Mouse (Mus musculus) lung, embryonic 15.5 days (tissue): Measurements from ENCODE around the gene Stac. TPM values are rescaled to one million over a fixed set of nuclear protein-coding genes. Genes with fewer than 3 reads are reported as not detected.
A peak's percentile ranks its signal among the peaks of the same experiment; 100 is the strongest.

Experiments used
- ATAC-seq: fragments of 200-750 bp; cut with Nextera tagmentation; 2 replicates; pipeline ENCODE4 v1.8.0; 2017; ENCODE audit warnings: moderate number of reproducible peaks, borderline replicate concordance; ENCODE audit not compliant: low FRiP score, low TSS enrichment; ENCODE audit errors: extremely low read depth
- H3K27ac ChIP-seq: fragments of 300-500 bp; sonication (generic); 2 replicates; pipeline ENCODE4 v1.5.1; 2015; ENCODE audit warnings: moderate library complexity, mild to moderate bottlenecking, inconsistent platforms
- H3K27me3 ChIP-seq: fragments of 300-500 bp; sonication (generic); 2 replicates; pipeline ENCODE4 v1.6.1; 2015; ENCODE audit warnings: inconsistent platforms
- H3K36me3 ChIP-seq: fragments of 300-500 bp; sonication (generic); 2 replicates; pipeline ENCODE4 v1.6.1; 2015; ENCODE audit warnings: inconsistent platforms
- H3K4me1 ChIP-seq: fragments of 300-500 bp; sonication (generic); 2 replicates; pipeline ENCODE4 v1.6.1; 2015; ENCODE audit warnings: inconsistent platforms
- H3K4me2 ChIP-seq: fragments of 300-500 bp; sonication (generic); 2 replicates; pipeline ENCODE4 v1.6.1; 2015; ENCODE audit warnings: inconsistent platforms, mild to moderate bottlenecking, moderate library complexity
- H3K4me3 ChIP-seq: fragments of 300-500 bp; sonication (generic); 2 replicates; pipeline ENCODE4 v1.5.1; 2015; ENCODE audit warnings: mild to moderate bottlenecking, inconsistent platforms
- H3K9ac ChIP-seq: fragments of 300-500 bp; sonication (generic); 2 replicates; pipeline ENCODE4 v1.6.1; 2015; ENCODE audit warnings: inconsistent platforms
- H3K9me3 ChIP-seq: fragments of 300-500 bp; sonication (generic); 2 replicates; pipeline ENCODE4 v1.6.1; 2016; ENCODE audit warnings: inconsistent platforms
- WGBS: fragments of 180-500 bp; shearing (Covaris S2); methylation state at CpG from one replicate; pipeline ENCODE4 v1.1.7; 2015; 5-methylcytosine and 5-hydroxymethylcytosine counted together
- polyA plus RNA-seq: library from polyadenylated mRNA; unstranded; fragments of >200 nt; fragmentation: Nextera tagmentation; extraction: Ambion mirVana; gene quantifications from 2 replicates; pipeline ENCODE4 v1.2.1, GENCODE M21; 2015

Stac gene
- polyA plus RNA-seq, result 1.1 and 1.5 TPM in 2 replicates

DNA sequence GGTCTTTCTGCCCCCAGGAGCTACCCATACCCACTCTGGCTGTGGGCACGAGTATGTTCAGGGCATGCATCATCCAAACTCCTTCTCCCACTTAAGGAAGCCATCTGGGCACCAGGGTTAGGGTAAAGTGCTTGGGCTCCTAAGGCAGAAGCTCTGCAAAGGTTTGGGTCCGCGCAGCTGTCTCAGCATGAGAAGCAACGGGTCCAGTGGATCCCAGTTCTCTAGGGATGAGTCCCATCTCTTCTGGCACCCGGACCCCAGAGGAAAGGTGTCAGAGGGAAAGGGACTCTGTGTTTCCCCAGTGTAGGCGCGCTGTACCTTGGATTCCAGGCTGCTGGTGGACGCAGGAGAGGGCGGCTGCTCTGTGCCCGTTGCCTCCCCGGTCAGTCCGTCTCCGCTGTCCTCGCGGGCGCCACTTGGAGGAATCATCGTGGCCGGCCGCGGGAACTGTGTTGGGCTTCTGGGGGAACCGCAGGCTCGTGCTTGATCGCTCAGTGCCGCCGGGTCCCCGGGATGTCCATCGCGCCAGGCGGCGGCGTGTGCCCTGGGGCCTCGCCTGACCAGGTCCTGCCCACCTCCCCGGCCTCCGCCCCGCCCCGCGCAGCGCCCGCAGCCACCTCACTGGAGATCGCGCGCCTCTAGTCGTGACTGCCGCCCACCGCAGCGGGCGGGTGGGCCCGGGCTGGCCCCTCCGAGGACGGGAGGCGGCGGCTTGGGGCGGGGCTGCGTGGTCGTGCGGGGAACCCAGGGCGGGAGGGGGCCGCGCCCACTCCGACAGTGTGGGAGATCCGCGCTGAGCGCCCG lies at the start of gene Stac:
Gene Stac (minus strand): TSS at position 669 of the 804 bp plus-strand sequence.
- Histone ChIP-seq H3K27ac (no peak within 1 kb of the TSS), H3K9ac (0 out of 2 replicates have a peak within 1 kb of the TSS, but pooled peaks have one; percentile 7), H3K27me3 (peaks cover 35% of the 10 kb centered on the region), H3K36me3 (no peaks in the 10 kb centered on the region), H3K9me3 (no peaks in the 10 kb centered on the region), H3K4me3 (peak within 1 kb of the TSS; percentile 44), H3K4me2 (peak within 1 kb of the TSS; percentile 91), H3K4me1 (peaks cover 7% of the 10 kb centered on the region; the same call in 1 of the 2 replicates)
- 5% methylated on average over 37 of the region's 64 CpGs for WGBS
- peak; percentile 64; the same call in 1 of the 2 replicates for ATAC-seq

DNA sequence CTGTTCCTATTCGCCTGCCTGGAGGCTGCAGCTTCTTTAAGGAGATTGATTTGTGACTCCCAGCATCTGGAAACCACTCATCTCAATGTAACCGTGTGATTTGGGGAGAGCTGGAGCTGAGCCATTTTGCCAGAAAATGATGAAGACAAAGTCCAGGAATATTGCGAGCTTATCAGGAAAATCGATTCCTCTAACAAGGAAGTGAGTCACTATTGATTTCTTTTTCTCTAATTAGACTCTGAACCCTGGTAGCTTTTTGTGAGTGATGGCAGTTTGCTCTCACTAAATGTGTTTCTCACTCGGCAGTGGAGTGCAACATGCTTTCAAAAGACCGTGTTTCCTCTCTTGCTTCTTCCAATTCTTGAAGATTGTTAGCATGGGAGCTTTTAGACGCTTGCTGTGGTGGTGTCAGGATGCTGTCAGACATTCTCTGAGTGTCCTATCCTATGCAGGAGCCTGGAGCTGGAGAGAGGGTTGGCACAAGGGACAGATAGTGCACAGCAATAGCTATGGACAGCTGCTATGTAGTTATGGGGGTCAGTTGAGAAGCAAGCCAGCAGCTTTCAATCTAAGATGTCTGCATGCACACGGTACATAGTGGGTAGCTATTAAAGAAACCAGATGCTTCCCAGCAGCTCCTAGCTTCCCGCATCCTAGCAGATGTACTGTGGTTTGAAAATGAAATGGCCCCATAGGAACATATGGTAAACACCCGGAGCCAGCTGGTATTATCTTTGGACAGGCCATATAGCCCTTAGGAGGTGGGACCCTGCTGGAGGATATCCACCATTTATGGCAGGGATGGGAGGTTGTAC lies 49.5 kb upstream of the Stac start:
- no peak overlapping the region for H3K9ac ChIP-seq
- H3K36me3 ChIP-seq, result no peaks in the 10 kb centered on the region
- WGBS, result 61% methylated on average over 10 of the region's 10 CpGs
- H3K27ac ChIP-seq, result no peak overlapping the region
- no peaks in the 10 kb centered on the region for H3K9me3 ChIP-seq
- ATAC-seq, result no peak
- H3K4me2 ChIP-seq, result no peak overlapping the region
- no peaks in the 10 kb centered on the region for H3K27me3 ChIP-seq
- no peaks in the 10 kb centered on the region for H3K4me1 ChIP-seq
- no peak overlapping the region for H3K4me3 ChIP-seq

DNA sequence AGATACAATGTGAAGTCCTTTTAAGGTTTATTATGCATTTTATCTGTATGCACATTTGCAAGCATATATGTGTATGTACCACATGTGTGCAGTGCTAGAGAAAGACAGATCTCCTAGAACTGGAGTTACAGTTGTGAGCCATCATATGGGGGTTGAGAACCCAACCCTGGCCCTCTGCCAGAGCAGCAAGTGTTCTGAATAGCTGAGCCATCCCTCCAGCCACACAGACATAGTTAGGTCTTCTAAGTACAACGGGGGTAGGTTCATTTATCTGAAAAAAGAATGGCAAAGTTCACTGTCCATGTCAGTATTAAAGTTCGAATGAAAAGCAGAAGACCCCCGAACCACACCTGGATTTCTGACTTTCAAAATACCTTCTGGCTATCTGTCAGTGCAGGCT lies 48.9 kb upstream of the Stac start:
- Histone ChIP-seq H3K9me3 (no peaks in the 10 kb centered on the region), H3K27me3 (no peaks in the 10 kb centered on the region), H3K9ac (no peak overlapping the region), H3K4me3 (no peak overlapping the region), H3K4me2 (no peak overlapping the region), H3K4me1 (no peaks in the 10 kb centered on the region), H3K36me3 (no peaks in the 10 kb centered on the region), H3K27ac (no peak overlapping the region)
- 60% methylated on average over 3 of the region's 3 CpGs for WGBS
- ATAC-seq, result no peak

DNA sequence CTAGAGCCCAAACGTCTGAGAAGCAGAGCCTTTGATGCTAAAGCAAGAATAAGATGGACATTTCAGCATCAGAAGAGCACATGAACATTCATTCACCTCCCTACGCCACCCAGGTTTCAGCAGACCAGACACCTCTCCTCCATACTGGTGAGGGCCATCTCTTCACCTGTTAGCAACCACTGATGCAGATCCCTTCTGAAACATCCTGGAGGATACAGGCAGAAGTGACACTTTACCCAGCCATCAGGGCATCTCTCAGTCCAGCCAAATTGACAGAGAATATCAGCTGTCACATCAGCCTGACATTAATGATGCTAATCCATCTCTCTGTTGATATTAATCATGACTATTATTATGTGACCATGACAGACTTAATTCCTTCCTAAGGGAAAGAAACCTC lies 47.6 kb upstream of the Stac start:
- ATAC-seq, result no peak
- Histone ChIP-seq H3K9ac (no peak overlapping the region), H3K36me3 (no peaks in the 10 kb centered on the region), H3K9me3 (no peaks in the 10 kb centered on the region), H3K4me1 (no peaks in the 10 kb centered on the region), H3K27ac (no peak overlapping the region), H3K4me3 (no peak overlapping the region), H3K27me3 (no peaks in the 10 kb centered on the region), H3K4me2 (no peak overlapping the region)
- WGBS, result 64% methylated on average over 2 of the region's 2 CpGs

DNA sequence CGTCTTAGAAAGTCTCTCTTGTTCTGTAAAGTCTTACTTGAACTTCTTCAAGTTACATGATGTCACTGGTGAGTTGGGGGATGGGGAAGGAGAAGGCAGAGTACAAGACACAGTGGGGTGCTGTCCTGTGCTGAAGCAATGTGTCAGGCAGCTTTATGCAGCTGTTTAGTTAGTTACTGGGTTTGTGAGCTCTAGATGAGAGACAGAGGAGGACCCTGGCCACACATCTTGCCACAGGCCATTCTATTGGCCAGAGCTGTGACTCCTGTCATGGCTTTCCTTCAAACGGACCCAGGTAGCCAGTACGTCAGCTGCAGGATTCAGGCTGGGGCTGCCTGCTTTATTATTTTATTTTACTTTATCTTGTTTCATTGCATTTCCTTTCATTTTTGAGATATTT lies 45.8 kb upstream of the Stac start:
- no peak overlapping the region for H3K9ac ChIP-seq
- no peaks in the 10 kb centered on the region for H3K9me3 ChIP-seq
- no peak overlapping the region for H3K4me2 ChIP-seq
- WGBS, result 60% methylated on average over 3 of the region's 3 CpGs
- ATAC-seq, result no peak
- no peaks in the 10 kb centered on the region for H3K36me3 ChIP-seq
- H3K27ac ChIP-seq, result no peak overlapping the region
- H3K4me3 ChIP-seq, result no peak overlapping the region
- H3K27me3 ChIP-seq, result no peaks in the 10 kb centered on the region
- no peaks in the 10 kb centered on the region for H3K4me1 ChIP-seq

DNA sequence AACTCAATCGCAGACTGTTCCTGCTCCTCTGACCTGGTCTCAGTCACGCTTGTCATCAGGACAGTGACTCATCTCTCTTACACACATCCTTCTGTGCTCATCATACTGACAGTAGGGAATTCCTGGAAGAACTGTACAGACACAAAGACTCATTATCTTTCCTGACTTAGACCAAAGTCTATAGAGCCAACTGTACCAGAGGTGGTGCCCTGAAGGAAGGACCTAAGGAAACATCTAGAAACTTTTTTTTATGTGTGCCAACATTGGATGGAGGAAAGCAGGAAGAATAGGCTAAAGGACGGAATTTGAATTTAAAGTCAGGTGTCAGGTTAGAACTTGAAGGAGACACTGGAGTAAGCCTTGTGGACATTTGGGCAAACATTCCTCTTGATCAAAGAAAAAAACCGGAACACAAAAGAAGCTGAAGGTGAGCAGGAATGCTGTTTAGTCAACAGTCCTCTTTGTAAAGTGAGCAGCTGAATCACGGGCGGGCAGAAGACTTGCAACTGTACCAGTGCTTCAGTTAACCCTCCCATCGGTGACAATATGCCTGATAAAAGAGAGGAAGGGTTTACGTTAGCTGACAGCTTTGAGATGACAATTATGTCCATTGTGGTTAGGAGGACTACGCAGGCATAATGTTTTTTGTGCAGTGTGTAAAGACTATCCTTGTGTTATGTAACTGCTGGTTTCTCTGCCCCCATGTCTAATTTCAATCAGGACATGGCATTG lies 42.0 kb upstream of the Stac start:
- Histone ChIP-seq H3K9ac (no peak overlapping the region), H3K4me1 (no peaks in the 10 kb centered on the region), H3K9me3 (no peaks in the 10 kb centered on the region), H3K4me3 (no peak overlapping the region), H3K4me2 (no peak overlapping the region), H3K27ac (no peak overlapping the region), H3K36me3 (no peaks in the 10 kb centered on the region), H3K27me3 (no peaks in the 10 kb centered on the region)
- WGBS, result 42% methylated on average over 9 of the region's 9 CpGs
- ATAC-seq, result no peak

DNA sequence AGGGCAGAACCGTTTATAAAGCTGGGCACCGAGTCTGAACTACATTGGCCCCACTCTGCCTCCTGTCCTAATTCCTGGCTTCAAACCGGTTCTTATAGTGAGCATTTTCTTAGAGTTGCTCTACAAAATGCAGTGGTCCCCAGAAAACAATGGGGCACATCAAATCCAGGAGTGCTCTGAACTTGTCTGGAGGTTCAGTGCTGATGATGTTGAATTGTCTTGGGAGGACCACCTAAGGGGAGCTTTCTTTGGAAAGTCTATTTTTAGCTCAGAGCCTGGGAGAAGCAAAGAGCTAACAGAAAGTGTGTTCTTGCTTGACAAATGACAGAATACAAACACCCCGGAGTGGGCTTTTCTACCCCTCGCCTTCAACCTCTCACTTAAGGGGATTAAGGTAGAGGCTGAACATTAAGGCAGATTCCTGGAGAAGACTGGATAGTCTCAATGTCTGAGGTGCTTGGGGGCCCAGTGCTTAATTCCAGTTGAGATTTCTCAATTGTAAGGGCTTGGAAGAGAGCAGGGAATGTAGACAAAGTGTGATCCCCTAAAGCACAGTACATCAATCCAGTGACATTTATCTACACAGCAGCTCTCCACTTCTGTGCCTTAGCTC lies 34.9 kb upstream of the Stac start:
- no peak for ATAC-seq
- 34% methylated on average over 5 of the region's 5 CpGs for WGBS
- no peak overlapping the region for H3K27ac ChIP-seq
- no peaks in the 10 kb centered on the region for H3K9me3 ChIP-seq
- no peak overlapping the region for H3K4me3 ChIP-seq
- no peaks in the 10 kb centered on the region for H3K27me3 ChIP-seq
- H3K9ac ChIP-seq, result no peak overlapping the region
- H3K4me1 ChIP-seq, result no peaks in the 10 kb centered on the region
- no peaks in the 10 kb centered on the region for H3K36me3 ChIP-seq
- H3K4me2 ChIP-seq, result no peak overlapping the region

DNA sequence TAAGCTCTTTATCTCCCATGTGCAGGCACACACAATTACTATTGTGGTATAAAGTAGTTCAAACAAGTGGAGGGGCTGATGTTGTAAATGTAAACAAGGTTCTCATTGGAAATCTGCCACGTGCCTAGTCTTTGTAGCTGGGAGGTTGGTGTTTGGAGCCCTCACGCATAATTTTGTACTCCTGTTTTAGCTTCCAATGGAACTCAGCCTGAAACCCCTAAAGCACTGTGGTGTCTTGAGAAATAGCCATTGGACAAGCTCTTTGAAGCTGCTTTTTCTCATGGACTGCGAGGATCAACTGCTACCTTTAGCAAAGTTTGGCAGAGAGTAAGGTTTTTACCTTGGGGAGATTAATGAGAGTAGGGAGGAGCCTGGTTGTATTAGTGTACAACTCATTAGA lies 24.3 kb upstream of the Stac start:
- WGBS, result 38% methylated on average over 3 of the region's 3 CpGs
- H3K9me3 ChIP-seq, result no peaks in the 10 kb centered on the region
- no peak overlapping the region for H3K9ac ChIP-seq
- H3K36me3 ChIP-seq, result no peaks in the 10 kb centered on the region
- no peak overlapping the region for H3K4me3 ChIP-seq
- H3K4me2 ChIP-seq, result no peak overlapping the region
- H3K27me3 ChIP-seq, result no peaks in the 10 kb centered on the region
- H3K4me1 ChIP-seq, result no peaks in the 10 kb centered on the region
- no peak for ATAC-seq
- no peak overlapping the region for H3K27ac ChIP-seq

DNA sequence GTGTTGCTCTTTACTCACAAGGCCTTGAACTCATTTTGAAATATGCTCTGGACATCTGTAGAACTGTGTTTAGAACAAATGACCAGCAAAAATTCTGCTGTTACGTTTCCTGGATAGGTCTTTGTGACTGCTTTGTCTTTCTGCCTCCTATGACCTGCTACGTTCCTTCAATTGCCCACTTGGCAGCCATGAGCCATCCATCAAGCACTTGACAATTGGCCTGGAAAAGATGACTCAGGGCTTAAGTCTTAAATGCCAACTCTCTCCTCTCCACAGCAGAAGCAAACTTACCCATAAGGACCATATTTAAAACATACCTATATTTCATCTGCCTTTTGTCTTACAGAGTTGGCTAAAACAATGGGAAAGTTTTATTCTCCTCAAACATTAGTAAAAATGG lies 10.0 kb upstream of the Stac start:
- no peak overlapping the region for H3K27ac ChIP-seq
- H3K9ac ChIP-seq, result no peak overlapping the region
- no peaks in the 10 kb centered on the region for H3K9me3 ChIP-seq
- H3K4me3 ChIP-seq, result no peak overlapping the region
- no peak for ATAC-seq
- H3K4me1 ChIP-seq, result no peaks in the 10 kb centered on the region
- WGBS, result 26% methylated on average over 2 of the region's 2 CpGs
- no peak overlapping the region for H3K4me2 ChIP-seq
- no peaks in the 10 kb centered on the region for H3K27me3 ChIP-seq
- H3K36me3 ChIP-seq, result no peaks in the 10 kb centered on the region

DNA sequence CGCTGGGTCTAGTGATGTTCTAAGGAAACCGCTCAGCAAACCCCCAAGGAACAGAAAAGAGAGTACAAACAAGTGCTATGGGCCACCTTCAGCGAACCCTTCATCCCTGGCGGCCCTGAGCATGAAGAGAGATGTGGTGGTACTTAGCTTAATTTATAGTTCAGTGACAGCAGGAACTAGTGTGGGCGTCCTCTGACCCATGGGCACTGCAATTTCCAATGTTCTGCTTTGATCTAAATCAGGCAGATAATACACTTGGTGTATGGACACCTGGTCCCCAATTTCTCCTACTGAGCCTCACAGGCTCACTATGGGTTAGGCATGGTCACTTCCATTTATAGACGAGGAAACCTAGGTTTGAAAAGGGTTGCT lies 322 bp upstream of the Stac start:
- WGBS, result 6% methylated on average over 6 of the region's 6 CpGs
- Histone ChIP-seq H3K4me1 (peaks cover 7% of the 10 kb centered on the region; the same call in 1 of the 2 replicates), H3K27me3 (peaks cover 35% of the 10 kb centered on the region), H3K36me3 (no peaks in the 10 kb centered on the region), H3K9me3 (no peaks in the 10 kb centered on the region), H3K4me3 (peak overlapping the region; percentile 44), H3K27ac (no peak overlapping the region), H3K4me2 (peak overlapping the region; percentile 91), H3K9ac (0 out of 2 replicates have a peak overlapping the region, but pooled peaks have one; percentile 7)
- ATAC-seq, result no peak

DNA sequence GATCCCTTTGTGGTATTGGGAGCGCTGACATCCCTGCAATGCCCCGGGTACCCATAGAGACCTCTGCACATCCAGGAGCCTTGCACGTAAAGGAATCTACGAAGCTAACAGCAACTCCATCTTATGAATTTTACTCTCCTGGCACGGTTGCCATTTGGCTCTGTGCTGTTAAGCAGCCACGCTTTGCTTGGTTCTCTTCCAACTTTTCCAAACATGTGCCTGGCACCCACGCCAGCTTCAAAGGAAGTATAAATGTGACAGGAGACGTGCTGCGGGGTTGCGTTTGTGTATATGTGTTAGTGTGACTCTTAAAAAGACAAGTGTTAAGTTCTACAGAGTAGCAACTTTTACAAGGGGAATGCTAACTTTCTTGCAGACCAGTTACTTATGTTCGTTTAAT lies 1.0 kb downstream of the Stac start:
- Histone ChIP-seq H3K9ac (no peak overlapping the region), H3K4me1 (peaks cover 7% of the 10 kb centered on the region; the same call in 1 of the 2 replicates), H3K9me3 (no peaks in the 10 kb centered on the region), H3K36me3 (no peaks in the 10 kb centered on the region), H3K27ac (no peak overlapping the region), H3K27me3 (peaks cover 35% of the 10 kb centered on the region), H3K4me2 (no peak overlapping the region), H3K4me3 (no peak overlapping the region)
- no peak for ATAC-seq
- WGBS, result 59% methylated on average over 11 of the region's 11 CpGs
